Mouse (Mus musculus) layer of hippocampus, postnatal 25 days (tissue): ENCODE results near the gene 2700081O15Rik. TPM values are rescaled to one million over a fixed set of nuclear protein-coding genes. Genes with fewer than 3 reads are reported as not detected.

ENCODE experiments used
- DNase-seq, 2 experiments: peaks; one replicate each; pipeline ENCODE4 v3.0.0; 2022; ENCODE audit warnings: mixed read lengths in 2 of 2, low spot score in 1 of 2; ENCODE audit errors: extremely low spot score in 1 of 2
- total RNA-seq, 2 experiments: library from RNA; stranded (reverse); gene quantifications; 2 replicates each; pipeline ENCODE4 v1.2.3; 2021

Gene 2700081O15Rik
- total RNA-seq, 2 experiments from 2014 or later: 48.9 to 51.4 TPM

GRCm38 (mm10) chr19:7420108-7420507, 2.7 kb downstream of the 2700081O15Rik start:
- DNase-seq: no peak

GRCm38 (mm10) chr19:7420841-7421601, 3.6 kb downstream of the 2700081O15Rik start:
- no peak for DNase-seq

- peak; percentile 50 to 70 for DNase-seq
Measured at GRCm38 (mm10) chr19:7421602-7422591, 4.5 kb downstream of the 2700081O15Rik start.

- DNase-seq: no peak
Measured at GRCm38 (mm10) chr19:7422656-7423027, 5.2 kb downstream of the 2700081O15Rik start.

GRCm38 (mm10) chr19:7423028-7423655, 5.7 kb downstream of the 2700081O15Rik start:
- peak; percentile 72 to 75 for DNase-seq

- DNase-seq: no peak
Measured at GRCm38 (mm10) chr19:7423656-7424030, 6.2 kb downstream of the 2700081O15Rik start.

- DNase-seq: no peak
Measured at GRCm38 (mm10) chr19:7424131-7424530, 6.7 kb downstream of the 2700081O15Rik start.

- DNase-seq: no peak
Measured at GRCm38 (mm10) chr19:7424590-7425397, 7.4 kb downstream of the 2700081O15Rik start.

- no peak for DNase-seq
Measured at GRCm38 (mm10) chr19:7425398-7425775, 8.0 kb downstream of the 2700081O15Rik start.

GRCm38 (mm10) chr19:7434887-7435286, 17.5 kb downstream of the 2700081O15Rik start:
- no peak for DNase-seq

GRCm38 (mm10) chr19:7436061-7436970, 18.9 kb downstream of the 2700081O15Rik start:
- peak in 1 of 2 experiments; percentile 35 for DNase-seq

GRCm38 (mm10) chr19:7438295-7438694, 20.9 kb downstream of the 2700081O15Rik start:
- DNase-seq: no peak

GRCm38 (mm10) chr19:7441493-7441892, 24.1 kb downstream of the 2700081O15Rik start:
- DNase-seq: peak in 1 of 2 experiments; percentile 69

- no peak for DNase-seq
Measured at GRCm38 (mm10) chr19:7445105-7445504, 27.7 kb downstream of the 2700081O15Rik start.

GRCm38 (mm10) chr19:7445596-7445995, 28.2 kb downstream of the 2700081O15Rik start:
- DNase-seq: no peak

GRCm38 (mm10) chr19:7456803-7457202, 39.4 kb downstream of the 2700081O15Rik start:
- no peak for DNase-seq

GRCm38 (mm10) chr19:7458901-7459300, 41.5 kb downstream of the 2700081O15Rik start:
- no peak for DNase-seq

GRCm38 (mm10) chr19:7459370-7459769, 41.9 kb downstream of the 2700081O15Rik start:
- no peak for DNase-seq

GRCm38 (mm10) chr19:7467915-7468314, 50.5 kb downstream of the 2700081O15Rik start:
- DNase-seq: no peak
